Mouse (Mus musculus): ENCODE results near the gene Grin2d. TPM values are rescaled to one million over a fixed set of nuclear protein-coding genes. Genes with fewer than 3 reads are reported as not detected.

The Grin2d gene
- 0.42 TPM for polyA plus RNA-seq (2014; fragmentation: Illumina TruSeq; extraction: RNeasy Lipid Tissue Mini Kit (QIAGEN cat#74804); ENCODE audit: low read depth, low replicate concordance)

DNA sequence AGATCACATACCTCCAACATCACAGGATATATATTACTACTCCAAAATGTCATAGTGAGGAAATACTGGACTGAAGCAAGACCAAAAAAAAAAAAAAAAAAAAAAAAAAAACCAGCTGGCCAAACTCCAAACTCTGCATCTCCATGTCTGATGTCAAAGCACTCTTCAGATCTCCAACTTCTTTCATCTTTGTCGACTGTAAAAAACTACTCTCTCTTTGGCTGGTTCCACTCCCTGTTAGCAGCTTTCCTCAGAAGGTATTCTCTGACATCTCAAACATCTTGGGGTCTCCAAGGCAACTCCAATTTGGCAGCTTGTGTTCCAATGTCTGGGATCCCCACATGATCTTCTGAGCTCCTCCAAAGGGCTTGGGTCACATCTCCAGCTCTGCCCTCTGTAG is at the start of gene Grin2d:
TSS of gene Grin2d (minus strand) at position 101 of the 400 bp plus-strand sequence.

DNA sequence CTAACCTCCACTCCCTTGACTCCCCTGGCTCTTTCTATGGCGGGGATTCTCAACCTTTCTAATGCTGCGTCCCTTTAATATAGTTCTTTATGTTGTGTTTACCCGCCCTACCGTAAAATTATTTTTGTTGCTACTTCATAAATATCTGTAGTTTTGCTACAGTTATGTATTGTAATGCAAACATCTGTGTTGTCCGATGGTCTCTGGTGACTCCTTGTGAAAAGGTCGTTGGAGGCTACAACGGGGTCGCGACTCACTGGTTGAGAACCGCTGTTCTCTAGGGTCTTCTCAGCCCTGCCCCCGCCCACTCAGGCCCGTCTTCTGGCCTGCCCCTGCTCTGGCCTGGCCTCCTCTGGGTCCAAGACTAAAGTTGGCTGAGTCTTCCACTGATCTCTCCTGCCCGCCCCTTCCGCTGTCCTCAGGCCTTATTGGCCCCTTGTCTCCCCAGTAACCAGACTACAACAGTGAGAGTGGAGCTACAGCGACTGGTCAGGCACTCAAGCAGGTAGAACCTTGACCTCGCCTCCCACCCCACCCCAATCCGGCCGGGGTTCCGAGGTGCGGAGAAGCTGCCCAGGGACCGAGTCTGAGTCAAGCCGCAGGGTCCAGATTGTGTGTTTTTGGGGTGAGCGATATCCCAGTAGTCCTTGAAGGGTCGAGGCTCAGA is 45.7 kb upstream of the Grin2d start, which contains the start of gene Ccdc114:
TSS of gene Ccdc114 (plus strand) at position 311 of the 667 bp plus-strand sequence.

DNA sequence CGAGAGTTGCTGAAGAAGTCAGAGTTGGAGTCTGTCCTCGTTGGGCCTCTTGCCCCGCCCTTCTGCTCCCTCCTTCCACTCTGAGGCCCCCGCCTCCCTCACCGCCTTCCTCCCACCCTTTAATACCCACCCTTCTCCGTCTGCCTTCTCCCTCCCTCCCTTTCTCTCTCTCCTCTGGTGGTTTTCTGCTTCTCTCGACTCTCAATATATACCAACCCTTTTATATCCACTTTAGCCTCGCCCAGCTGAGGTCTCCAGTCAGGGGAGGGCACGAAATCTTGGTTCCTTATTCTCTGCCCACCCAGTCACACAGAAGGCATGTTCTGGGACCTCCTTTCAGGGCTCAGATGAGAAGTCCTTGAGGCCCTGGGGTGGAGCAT is 43.1 kb upstream of the Grin2d start, which contains the start of gene Emp3:
TSS of gene Emp3 (minus strand) at position 163 of the 380 bp plus-strand sequence.

DNA sequence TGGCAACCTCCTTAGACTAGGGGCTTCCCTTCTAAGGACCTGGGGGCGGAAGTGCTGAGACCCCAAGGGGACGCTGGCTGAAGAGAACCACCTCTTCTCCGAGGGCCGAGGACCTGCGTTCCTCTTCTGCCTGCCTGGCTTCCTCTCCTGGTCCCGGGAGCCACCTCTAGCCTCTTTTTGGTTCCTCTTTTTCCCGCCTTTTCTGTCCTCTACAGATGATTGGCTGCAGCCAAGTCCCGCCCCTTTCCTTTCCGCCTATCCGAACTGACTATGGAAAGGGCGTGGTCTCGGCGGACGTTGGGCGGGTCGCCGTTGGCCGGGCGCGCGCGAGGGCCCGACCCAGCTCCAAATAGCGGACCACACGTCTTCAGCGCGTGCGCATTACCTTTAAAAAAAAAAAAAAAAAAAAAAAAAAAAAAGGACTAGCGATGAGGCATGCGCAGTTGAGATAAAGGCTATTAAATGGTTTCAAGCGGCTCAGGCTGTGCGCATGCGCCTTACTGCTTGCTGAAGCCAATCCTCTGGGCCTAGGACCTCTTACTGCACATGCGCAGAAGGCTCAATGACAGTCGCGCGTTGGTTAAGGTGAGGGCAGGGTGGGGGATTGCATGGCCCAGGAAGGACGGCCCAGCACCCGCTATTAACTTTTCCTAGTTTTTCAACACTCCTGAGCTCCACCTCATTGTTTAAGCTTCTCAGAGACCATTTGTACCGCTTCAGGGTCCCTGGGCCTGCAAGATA is 18.5 kb upstream of the Grin2d start, which contains the start of the genes Syngr4 and Tmem143:
TSS of gene Syngr4 (minus strand) at position 198 of the 741 bp plus-strand sequence.
TSS of gene Tmem143 (plus strand) at position 425 of the 741 bp plus-strand sequence.

DNA sequence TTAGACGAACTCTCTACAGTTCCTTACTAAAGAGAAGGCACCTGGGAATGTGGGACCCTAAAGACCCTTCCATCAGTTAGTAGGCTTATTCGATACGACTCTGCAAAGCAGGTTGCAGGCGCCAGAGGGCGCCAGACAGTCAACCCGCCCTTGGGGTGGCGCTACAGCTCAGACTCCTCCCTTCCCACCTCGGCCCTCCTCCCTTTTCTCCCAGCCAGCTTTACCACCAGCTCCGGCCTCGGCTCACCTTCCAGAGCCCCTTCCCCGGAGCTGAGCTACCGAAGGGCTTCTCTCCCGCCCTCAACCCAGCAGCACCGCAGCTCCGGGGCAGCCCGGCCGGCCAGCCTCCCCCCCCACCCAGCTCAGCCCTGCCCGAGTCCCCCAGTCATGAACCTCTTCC is 5.6 kb downstream of the Grin2d start, which contains the start of gene Kdelr1:
TSS of gene Kdelr1 (plus strand) at position 149 of the 400 bp plus-strand sequence.

DNA sequence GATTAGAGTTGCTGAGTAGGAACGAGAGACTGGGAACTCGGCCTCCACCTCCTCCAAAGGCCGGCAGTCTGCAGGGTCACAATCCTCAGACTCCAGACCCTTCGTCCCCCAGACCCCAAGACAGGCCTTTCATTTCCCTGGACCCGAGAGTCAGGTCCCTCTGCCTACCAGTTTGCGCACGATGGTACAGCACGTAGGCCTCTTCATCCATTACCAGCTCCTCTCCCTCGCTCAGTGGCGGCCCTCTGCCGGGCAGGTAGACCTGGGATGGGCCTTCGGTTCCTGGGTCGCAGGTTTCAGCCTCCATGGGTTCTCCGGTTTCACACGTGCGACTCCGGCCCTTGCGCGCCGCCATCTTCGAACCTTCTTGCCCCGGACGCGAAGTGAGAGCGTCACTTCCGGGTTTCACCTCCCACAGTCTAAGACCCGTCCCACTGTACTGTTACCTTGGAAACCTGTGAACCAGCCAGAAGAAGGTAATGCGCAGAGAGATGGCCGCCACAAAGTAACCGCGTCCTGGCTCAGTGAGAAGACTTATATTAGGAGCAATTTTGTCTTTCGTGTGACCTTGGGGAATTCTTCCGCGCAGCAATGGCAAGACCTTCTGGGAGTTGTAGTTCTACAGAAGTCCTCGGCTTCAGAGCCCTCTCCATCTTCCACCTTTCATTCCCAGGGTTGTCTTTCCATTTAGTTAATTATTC is 47.6 kb downstream of the Grin2d start, which contains the start of gene Grwd1:
TSS of gene Grwd1 (minus strand) at position 518 of the 701 bp plus-strand sequence.

DNA sequence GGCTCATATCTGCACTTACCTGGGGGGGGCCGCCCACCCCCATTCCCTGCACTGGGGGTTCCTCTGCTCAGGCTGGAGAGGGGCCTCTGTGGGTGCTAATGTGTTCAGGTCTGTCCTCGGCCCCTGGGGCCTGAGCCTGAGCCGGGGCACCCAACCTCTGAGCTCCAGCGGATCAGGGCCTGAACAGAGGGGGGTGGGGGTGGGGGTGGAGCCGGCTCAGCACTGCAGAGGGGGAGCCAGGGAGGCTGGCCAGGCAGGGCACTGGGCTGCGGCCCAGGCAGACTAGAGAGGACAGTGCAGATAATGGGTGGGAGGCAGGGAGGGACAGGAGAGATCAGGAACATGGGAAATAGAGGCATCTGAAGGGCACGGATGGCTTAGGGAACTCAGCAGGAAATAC is 53.6 kb downstream of the Grin2d start, which contains the start of gene Kcnj14:
TSS of gene Kcnj14 (minus strand) at position 185 of the 400 bp plus-strand sequence.

DNA sequence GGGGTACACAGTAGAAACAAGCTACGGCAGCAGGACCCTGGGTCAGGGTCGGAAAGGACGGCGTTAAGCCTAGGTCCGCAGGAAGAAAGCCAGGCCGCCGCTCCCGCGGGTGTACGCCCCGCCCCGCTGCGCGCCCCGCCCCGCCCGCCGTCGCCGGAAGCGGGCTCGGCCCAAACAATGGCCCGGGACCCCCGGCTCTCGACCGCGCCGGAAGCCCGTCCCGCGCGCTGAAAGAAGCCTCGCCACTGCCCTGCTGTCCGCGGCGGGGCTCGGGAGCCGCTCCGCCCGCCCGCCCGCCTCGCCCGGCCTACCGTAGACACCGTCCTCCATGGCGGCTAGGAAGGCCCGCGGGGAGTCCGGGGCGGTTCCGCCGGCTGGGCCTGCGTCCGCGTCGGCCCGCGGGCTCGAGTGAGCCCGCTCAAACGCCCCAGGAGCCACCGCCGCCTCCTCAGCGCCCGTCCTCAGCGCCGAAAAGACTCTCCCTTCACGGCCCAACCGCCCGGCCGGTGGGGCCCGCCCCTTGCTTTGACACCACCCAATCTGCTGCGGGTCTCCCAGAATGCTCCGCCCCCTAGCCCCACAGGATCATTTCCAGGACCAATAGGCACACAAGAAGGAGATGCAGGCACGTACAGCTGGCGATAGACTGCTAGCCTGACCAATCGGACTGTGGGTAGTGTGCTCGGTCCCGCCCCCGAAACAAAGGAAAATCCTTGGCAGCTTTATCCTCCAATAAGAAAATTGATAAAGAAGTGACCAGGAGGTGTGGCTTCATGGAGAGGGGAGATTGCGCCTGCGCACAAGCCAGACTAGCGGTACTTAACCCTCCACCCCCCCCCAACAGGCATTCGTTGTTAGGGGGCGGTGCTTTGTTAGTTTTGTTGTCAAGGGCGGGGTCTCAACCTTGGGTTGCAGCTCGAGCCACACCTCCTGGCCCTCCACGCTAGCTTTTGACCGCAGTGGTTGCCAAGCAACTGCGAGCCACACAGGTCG is 64.1 kb downstream of the Grin2d start, which contains the start of gene Cyth2:
TSS of gene Cyth2 (minus strand) at position 795 of the 993 bp plus-strand sequence.

DNA sequence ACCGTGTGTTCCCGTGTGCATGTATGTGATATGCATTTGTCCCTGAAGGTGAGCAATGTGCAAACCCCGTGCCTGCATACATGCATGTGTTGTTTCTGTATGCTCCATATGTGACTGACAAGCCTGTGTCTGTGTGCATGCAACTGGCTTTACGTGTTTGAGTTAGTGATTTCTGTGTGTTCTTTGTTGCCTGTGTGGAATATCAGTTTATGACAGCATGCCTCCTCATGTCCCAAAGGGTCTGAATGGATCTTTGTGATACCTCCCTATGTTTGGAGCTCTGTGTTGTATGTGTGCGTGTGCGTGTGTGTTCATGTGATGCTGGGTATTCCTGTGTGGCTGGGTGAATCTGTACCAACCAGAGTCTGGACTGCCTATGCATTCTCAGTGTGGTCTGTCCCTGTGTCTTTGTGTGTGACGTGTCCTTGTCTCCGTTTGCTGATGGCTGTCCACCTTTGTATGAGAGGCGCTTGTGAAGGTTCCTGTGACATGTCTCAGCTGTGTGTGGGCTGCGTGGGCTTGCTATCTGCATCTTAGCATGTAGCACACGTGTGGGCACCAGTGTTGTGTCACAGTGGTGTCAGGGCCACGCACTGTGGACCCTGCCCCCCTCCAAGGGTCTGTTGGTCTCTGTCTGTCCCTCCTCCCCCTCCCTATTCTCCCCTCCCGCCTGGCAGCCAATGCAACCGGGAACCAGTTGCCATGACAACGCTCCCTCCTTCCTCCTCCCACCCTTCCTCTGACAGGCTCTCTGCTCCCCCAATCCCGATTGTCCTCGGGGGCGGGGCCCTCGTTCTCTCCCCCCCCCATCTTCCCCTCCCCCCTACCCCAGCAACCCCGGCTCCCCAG is 93.4 kb downstream of the Grin2d start, which contains the start of gene Sult2b1:
TSS of gene Sult2b1 (minus strand) at position 146 of the 849 bp plus-strand sequence.

DNA sequence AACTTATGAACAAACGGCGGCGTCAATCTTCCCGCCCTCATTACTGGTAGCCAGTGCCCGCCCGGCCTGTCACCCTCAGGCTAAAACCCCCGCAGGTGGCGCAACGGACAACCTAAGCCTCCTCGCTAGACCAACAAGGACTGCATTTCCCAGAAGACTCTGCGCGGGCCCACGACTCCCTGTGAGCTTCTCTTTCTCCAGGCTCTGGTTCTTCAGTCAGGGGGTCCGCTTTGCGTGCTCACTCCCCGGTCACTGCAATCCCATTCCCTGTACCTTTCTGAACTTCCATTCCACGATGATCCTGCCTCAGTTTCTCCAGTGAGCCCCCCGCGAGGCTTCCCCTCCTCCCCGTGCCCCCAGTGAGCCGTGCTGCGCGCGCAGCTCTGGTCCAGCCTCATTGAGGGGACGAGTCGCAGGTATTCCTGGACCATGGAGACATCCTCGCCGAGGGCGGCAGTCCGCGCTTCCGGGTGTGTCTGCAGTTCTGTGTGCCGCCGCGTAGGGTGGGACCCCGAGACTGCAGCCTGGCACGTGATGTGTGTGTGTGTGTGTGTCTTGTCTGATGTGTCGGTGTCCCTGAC is 94.6 kb downstream of the Grin2d start, which contains the start of gene Lmtk3:
TSS of gene Lmtk3 (plus strand) at position 228 of the 581 bp plus-strand sequence.

Other genes with a start within 250 kb of the Grin2d start
- 5.1 TPM for gene Mamstr, start 238.4 kb downstream of the Grin2d start, polyA plus RNA-seq (2014; fragmentation: Illumina TruSeq; extraction: RNeasy Lipid Tissue Mini Kit (QIAGEN cat#74804); ENCODE audit: low read depth, low replicate concordance)
- 1.1 TPM for gene Fut2, start 212.0 kb downstream of the Grin2d start, polyA plus RNA-seq (2014; fragmentation: Illumina TruSeq; extraction: RNeasy Lipid Tissue Mini Kit (QIAGEN cat#74804); ENCODE audit: low read depth, low replicate concordance)
- gene Ntn5, start 194.4 kb downstream of the Grin2d start, polyA plus RNA-seq (2014; fragmentation: Illumina TruSeq; extraction: RNeasy Lipid Tissue Mini Kit (QIAGEN cat#74804); ENCODE audit: low read depth, low replicate concordance) = not detected
- gene Sec1, start 184.0 kb downstream of the Grin2d start, polyA plus RNA-seq (2014; fragmentation: Illumina TruSeq; extraction: RNeasy Lipid Tissue Mini Kit (QIAGEN cat#74804); ENCODE audit: low read depth, low replicate concordance) = 0.47 TPM
- 8.2 TPM for gene Car11, start 178.5 kb downstream of the Grin2d start, polyA plus RNA-seq (2014; fragmentation: Illumina TruSeq; extraction: RNeasy Lipid Tissue Mini Kit (QIAGEN cat#74804); ENCODE audit: low read depth, low replicate concordance)
- 17.7 TPM for gene Dbp, start 173.3 kb downstream of the Grin2d start, polyA plus RNA-seq (2014; fragmentation: Illumina TruSeq; extraction: RNeasy Lipid Tissue Mini Kit (QIAGEN cat#74804); ENCODE audit: low read depth, low replicate concordance)
- 502 TPM for gene Rpl18, start 162.9 kb downstream of the Grin2d start, polyA plus RNA-seq (2014; fragmentation: Illumina TruSeq; extraction: RNeasy Lipid Tissue Mini Kit (QIAGEN cat#74804); ENCODE audit: low read depth, low replicate concordance)
- gene Sphk2, start 160.4 kb downstream of the Grin2d start, polyA plus RNA-seq (2014; fragmentation: Illumina TruSeq; extraction: RNeasy Lipid Tissue Mini Kit (QIAGEN cat#74804); ENCODE audit: low read depth, low replicate concordance) = 19.3 TPM
- not detected for gene Fam83e, start 157.2 kb downstream of the Grin2d start, polyA plus RNA-seq (2014; fragmentation: Illumina TruSeq; extraction: RNeasy Lipid Tissue Mini Kit (QIAGEN cat#74804); ENCODE audit: low read depth, low replicate concordance)
- gene Spaca4, start 152.6 kb downstream of the Grin2d start, polyA plus RNA-seq (2014; fragmentation: Illumina TruSeq; extraction: RNeasy Lipid Tissue Mini Kit (QIAGEN cat#74804); ENCODE audit: low read depth, low replicate concordance) = not detected
- gene Lmtk3, start 94.6 kb downstream of the Grin2d start, polyA plus RNA-seq (2014; fragmentation: Illumina TruSeq; extraction: RNeasy Lipid Tissue Mini Kit (QIAGEN cat#74804); ENCODE audit: low read depth, low replicate concordance) = not detected
- gene Sult2b1, start 93.7 kb downstream of the Grin2d start, polyA plus RNA-seq (2014; fragmentation: Illumina TruSeq; extraction: RNeasy Lipid Tissue Mini Kit (QIAGEN cat#74804); ENCODE audit: low read depth, low replicate concordance) = not detected
- 56.6 TPM for gene Cyth2, start 63.8 kb downstream of the Grin2d start, polyA plus RNA-seq (2014; fragmentation: Illumina TruSeq; extraction: RNeasy Lipid Tissue Mini Kit (QIAGEN cat#74804); ENCODE audit: low read depth, low replicate concordance)
- 0.47 TPM for gene Kcnj14, start 53.6 kb downstream of the Grin2d start, polyA plus RNA-seq (2014; fragmentation: Illumina TruSeq; extraction: RNeasy Lipid Tissue Mini Kit (QIAGEN cat#74804); ENCODE audit: low read depth, low replicate concordance)
- gene Grwd1, start 47.4 kb downstream of the Grin2d start, polyA plus RNA-seq (2014; fragmentation: Illumina TruSeq; extraction: RNeasy Lipid Tissue Mini Kit (QIAGEN cat#74804); ENCODE audit: low read depth, low replicate concordance) = 13.0 TPM
- gene Kdelr1, start 5.6 kb downstream of the Grin2d start, polyA plus RNA-seq (2014; fragmentation: Illumina TruSeq; extraction: RNeasy Lipid Tissue Mini Kit (QIAGEN cat#74804); ENCODE audit: low read depth, low replicate concordance) = 146 TPM
- not detected for gene Syngr4, start 18.3 kb upstream of the Grin2d start, polyA plus RNA-seq (2014; fragmentation: Illumina TruSeq; extraction: RNeasy Lipid Tissue Mini Kit (QIAGEN cat#74804); ENCODE audit: low read depth, low replicate concordance)
- 106 TPM for gene Tmem143, start 18.6 kb upstream of the Grin2d start, polyA plus RNA-seq (2014; fragmentation: Illumina TruSeq; extraction: RNeasy Lipid Tissue Mini Kit (QIAGEN cat#74804); ENCODE audit: low read depth, low replicate concordance)
- 34.2 TPM for gene Emp3, start 43.0 kb upstream of the Grin2d start, polyA plus RNA-seq (2014; fragmentation: Illumina TruSeq; extraction: RNeasy Lipid Tissue Mini Kit (QIAGEN cat#74804); ENCODE audit: low read depth, low replicate concordance)
- 2.2 TPM for gene Ccdc114, start 45.7 kb upstream of the Grin2d start, polyA plus RNA-seq (2014; fragmentation: Illumina TruSeq; extraction: RNeasy Lipid Tissue Mini Kit (QIAGEN cat#74804); ENCODE audit: low read depth, low replicate concordance)
- not detected for gene Abcc6, start 151.9 kb upstream of the Grin2d start, polyA plus RNA-seq (2014; fragmentation: Illumina TruSeq; extraction: RNeasy Lipid Tissue Mini Kit (QIAGEN cat#74804); ENCODE audit: low read depth, low replicate concordance)
- 68.8 TPM for gene Nomo1, start 155.3 kb upstream of the Grin2d start, polyA plus RNA-seq (2014; fragmentation: Illumina TruSeq; extraction: RNeasy Lipid Tissue Mini Kit (QIAGEN cat#74804); ENCODE audit: low read depth, low replicate concordance)
- 138 TPM for gene Kcnj11, start 222.4 kb upstream of the Grin2d start, polyA plus RNA-seq (2014; fragmentation: Illumina TruSeq; extraction: RNeasy Lipid Tissue Mini Kit (QIAGEN cat#74804); ENCODE audit: low read depth, low replicate concordance)

All from heart, adult 10 weeks (tissue).